Mouse (Mus musculus) fat pad, adult 2 months (tissue): Measurements from ENCODE around the gene Gm10600.
"Not testable (repeated sequence)": the region's sequence is repeated elsewhere in the genome, so short reads cannot be mapped to it uniquely, and the experiment has no call there.

Experiments used
- DNase-seq: peaks from one replicate; pipeline ENCODE4 v3.0.0-alpha.2; 2011; ENCODE audit warnings: low read depth, low spot score; ENCODE audit errors: extremely low read depth

Gene Gm10600

DNA sequence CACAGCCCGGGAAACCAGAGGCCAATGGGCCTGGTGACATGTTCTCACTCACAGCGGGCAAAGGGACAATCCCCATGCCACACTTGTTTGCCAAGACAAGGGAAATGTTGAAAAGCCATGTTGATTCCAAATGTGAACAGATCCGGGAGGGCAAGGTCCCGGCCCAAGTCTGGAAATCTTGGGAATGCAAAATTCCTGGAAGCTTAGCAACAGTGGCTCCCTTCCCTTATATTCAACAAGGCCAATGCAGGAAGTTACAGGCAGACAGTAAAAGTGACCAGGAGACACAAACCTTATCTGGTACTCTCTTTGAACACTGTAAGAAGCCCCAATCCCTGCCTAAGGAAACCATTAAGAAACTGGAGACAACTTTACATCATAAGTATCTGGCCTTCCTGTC, at the start of gene Gm10600:
Gm10600 (plus strand) TSS at position 301 of the 400 bp plus-strand sequence.
- not testable (repeated sequence) for DNase-seq

DNA sequence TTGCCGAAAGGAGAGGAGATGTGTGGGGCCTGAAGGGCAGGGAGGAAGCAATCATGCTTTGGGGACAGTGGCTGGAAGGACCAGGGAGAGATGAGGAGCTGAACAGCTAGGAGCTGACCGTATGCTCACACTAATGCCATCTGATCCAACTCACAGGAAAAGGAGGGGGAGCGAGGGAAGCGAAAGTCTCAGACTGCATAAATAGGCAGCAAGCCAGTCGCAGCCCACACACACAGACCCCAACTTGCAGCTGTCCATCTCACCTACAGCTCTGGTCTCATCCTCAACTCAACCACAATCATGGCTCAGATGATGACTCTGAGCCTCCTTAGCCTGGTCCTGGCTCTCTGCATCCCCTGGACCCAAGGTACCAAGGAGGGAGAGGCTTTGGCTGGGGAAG, 15.0 kb downstream of the Gm10600 start, which contains the start of gene Ccl21b:
Ccl21b (plus strand) TSS at position 301 of the 400 bp plus-strand sequence.
- DNase-seq, result not testable (repeated sequence)
